Mouse (Mus musculus) forebrain, postnatal 0 days (tissue): ENCODE results near the gene Mrpl43. TPM values are rescaled to one million over a fixed set of nuclear protein-coding genes. Genes with fewer than 3 reads are reported as not detected.

Source experiments
- ATAC-seq: fragments of 200-750 bp; cut with Nextera tagmentation; 2 replicates; pipeline ENCODE4 v1.8.0; 2017; ENCODE audit warnings: mild to moderate bottlenecking, moderate library complexity
- DNase-seq: peaks from one replicate; pipeline ENCODE4 v3.0.0-alpha.2; 2015
- H3K27ac ChIP-seq: fragments of 300-500 bp; sonication (generic); 2 replicates; pipeline ENCODE4 v1.5.1; 2014; ENCODE audit warnings: low read depth, mild to moderate bottlenecking, antibody characterized with exemption, low read length, moderate library complexity, mixed read lengths
- H3K27me3 ChIP-seq: fragments of 300-500 bp; sonication (generic); 2 replicates; pipeline ENCODE4 v1.6.1; 2014; ENCODE audit warnings: mild to moderate bottlenecking, low read length, mixed read lengths; ENCODE audit not compliant: insufficient read depth
- H3K36me3 ChIP-seq: fragments of 300-500 bp; sonication (generic); 2 replicates; pipeline ENCODE4 v1.6.1; 2014; ENCODE audit warnings: mild to moderate bottlenecking, moderate library complexity; ENCODE audit not compliant: insufficient read depth
- H3K4me1 ChIP-seq: fragments of 300-500 bp; sonication (generic); 2 replicates; pipeline ENCODE4 v1.6.1; 2014; ENCODE audit warnings: antibody characterized with exemption; ENCODE audit not compliant: insufficient read depth
- H3K4me2 ChIP-seq: fragments of 300-500 bp; sonication (generic); 2 replicates; pipeline ENCODE4 v1.6.1; 2014; ENCODE audit warnings: low read depth, mild to moderate bottlenecking, moderate library complexity
- H3K4me3 ChIP-seq: fragments of 300-500 bp; sonication (generic); 2 replicates; pipeline ENCODE4 v1.5.1; 2014; ENCODE audit warnings: low read depth, low read length, mixed read lengths
- H3K9ac ChIP-seq: fragments of 300-500 bp; sonication (generic); 2 replicates; pipeline ENCODE4 v1.6.1; 2014; ENCODE audit warnings: mild to moderate bottlenecking
- H3K9me3 ChIP-seq: fragments of 300-500 bp; sonication (generic); 2 replicates; pipeline ENCODE4 v1.6.1; 2016; ENCODE audit warnings: low read length
- CTCF ChIP-seq: sonication (generic); IDR thresholded peaks from 2 replicates; pipeline ENCODE4 v1.5.1; 2016; ENCODE audit warnings: antibody characterized with exemption, control low read depth, low read depth
- WGBS: fragments of 180-500 bp; shearing (Covaris S2); extraction: QIAGEN DNeasy Blood & Tissue Kit; methylation state at CpG from one replicate; pipeline ENCODE4 v1.1.7; 2014; 5-methylcytosine and 5-hydroxymethylcytosine counted together
- polyA plus RNA-seq: library from polyadenylated mRNA; unstranded; fragments of >200 nt; fragmentation: Nextera tagmentation; extraction: Ambion mirVana; gene quantifications from 2 replicates; pipeline ENCODE4 v1.2.1, GENCODE M21; 2015
- total RNA-seq: library from RNA; depleted of rRNA; stranded (reverse); fragments of >200 nt; gene quantifications from 2 replicates; pipeline ENCODE4 v1.2.3, GENCODE M21; 2014

Gene Mrpl43
- total and polyA plus RNA-seq, 2 experiments from 2014 or later, result 62.2 to 99.2 TPM

DNA sequence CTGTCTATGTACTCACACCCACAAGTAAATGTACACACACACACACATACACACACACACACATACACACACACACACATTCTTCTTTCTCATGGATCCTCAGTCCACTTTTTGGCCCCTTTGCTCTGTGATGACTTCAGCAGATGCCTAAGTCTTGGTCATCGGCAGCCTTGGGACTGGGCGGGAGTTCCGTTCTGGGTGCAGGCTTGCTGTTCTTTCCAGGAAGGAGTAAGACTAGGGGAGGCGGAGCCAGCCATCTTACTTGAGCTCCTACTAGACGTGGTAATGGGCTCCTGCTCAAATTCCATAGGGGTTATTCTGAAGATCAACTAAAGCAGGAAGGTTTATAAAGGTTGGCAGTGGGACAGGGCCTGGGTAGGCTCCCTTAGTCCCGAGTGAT is 14.1 kb upstream of the Mrpl43 start:
- no peak overlapping the region for H3K4me2 ChIP-seq
- no peak overlapping the region for H3K27ac ChIP-seq
- H3K9ac ChIP-seq, result no peak overlapping the region
- no peak for TF ChIP-seq CTCF
- H3K36me3 ChIP-seq, result peaks cover 9% of the 10 kb centered on the region; the same call in 1 of the 2 replicates
- H3K4me3 ChIP-seq, result no peak overlapping the region
- H3K9me3 ChIP-seq, result no peaks in the 10 kb centered on the region
- H3K27me3 ChIP-seq, result no peaks in the 10 kb centered on the region
- DNase-seq (no peak), ATAC-seq (no peak)
- H3K4me1 ChIP-seq, result peaks cover 17% of the 10 kb centered on the region
- 68% methylated on average over 6 of the region's 6 CpGs for WGBS

- Histone ChIP-seq H3K36me3 (no peaks in the 10 kb centered on the region), H3K4me3 (peak overlapping the region; percentile 76), H3K27me3 (peaks cover 4% of the 10 kb centered on the region; the same call in 1 of the 2 replicates), H3K9ac (peak overlapping the region; percentile 59), H3K9me3 (no peaks in the 10 kb centered on the region), H3K4me1 (peaks cover 22% of the 10 kb centered on the region), H3K4me2 (peak overlapping the region; percentile 64), H3K27ac (peak overlapping the region; percentile 84)
- no peak for TF ChIP-seq CTCF
- 3% methylated on average over 12 of the region's 13 CpGs for WGBS
- DNase-seq (peak; percentile 35), ATAC-seq (no peak)
Measured at GRCm38 (mm10) chr19:45018351-45018831, 12.1 kb upstream of the Mrpl43 start.

DNA sequence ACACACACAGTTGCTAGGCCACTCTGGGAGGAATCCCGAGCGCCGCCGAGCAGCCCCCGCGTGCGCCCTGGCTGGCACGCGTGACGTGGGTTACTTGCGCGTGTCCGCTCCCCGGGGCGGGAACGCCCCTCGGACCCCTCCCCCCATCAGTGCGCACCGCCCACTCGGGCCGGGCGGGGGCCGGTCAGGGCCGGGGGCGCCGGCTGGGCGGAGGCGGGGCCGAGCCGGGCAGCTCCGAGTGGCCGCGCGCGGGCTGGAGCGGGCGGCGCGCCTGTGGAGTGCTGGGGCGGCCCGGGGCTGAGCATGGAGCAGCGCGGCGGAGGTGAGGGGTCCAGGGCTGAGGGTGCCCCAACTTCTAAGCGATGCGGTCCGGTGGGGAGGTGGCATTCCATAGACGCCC is 11.7 kb upstream of the Mrpl43 start:
- 4% methylated on average over 47 of the region's 48 CpGs for WGBS
- H3K27ac ChIP-seq, result peak overlapping the region; percentile 84
- H3K27me3 ChIP-seq, result peaks cover 4% of the 10 kb centered on the region; the same call in 1 of the 2 replicates
- peak; percentile 84 for DNase-seq
- H3K4me1 ChIP-seq, result peaks cover 22% of the 10 kb centered on the region
- ATAC-seq, result peak; percentile 68
- H3K9me3 ChIP-seq, result no peaks in the 10 kb centered on the region
- peak overlapping the region; percentile 76 for H3K4me3 ChIP-seq
- peak overlapping the region; percentile 59 for H3K9ac ChIP-seq
- TF ChIP-seq CTCF, result no peak
- H3K4me2 ChIP-seq, result peak overlapping the region; percentile 64
- H3K36me3 ChIP-seq, result no peaks in the 10 kb centered on the region; the same call in 1 of the 2 replicates

DNA sequence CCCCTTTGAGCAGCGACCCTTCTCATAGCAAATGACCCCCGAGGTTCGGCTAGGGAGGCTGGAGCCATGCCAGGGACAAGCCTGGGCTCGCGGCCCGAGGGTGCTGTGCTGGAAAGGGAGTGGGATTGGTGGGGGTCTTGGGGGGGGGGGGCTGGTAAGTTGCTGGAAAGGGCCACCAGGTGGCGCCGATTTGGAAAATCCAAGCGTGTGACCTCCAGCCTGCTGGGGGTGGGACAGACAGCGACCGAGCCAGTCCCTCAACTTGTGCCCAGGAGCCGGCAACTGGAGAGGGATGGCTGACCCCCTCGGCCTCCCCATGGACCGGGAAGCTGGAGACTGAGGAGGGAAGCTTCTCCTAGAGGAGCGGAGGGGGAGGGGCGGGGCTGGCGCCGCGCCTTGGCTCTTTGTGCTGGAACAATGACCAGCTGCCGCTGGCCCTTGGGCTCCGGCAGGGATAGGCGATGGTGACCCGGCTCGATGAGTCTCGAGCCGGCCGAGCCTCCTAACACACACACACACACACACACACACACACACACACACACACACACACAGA is 11.1 kb upstream of the Mrpl43 start:
- H3K27me3 ChIP-seq, result peaks cover 4% of the 10 kb centered on the region; the same call in 1 of the 2 replicates
- H3K36me3 ChIP-seq, result no peaks in the 10 kb centered on the region; the same call in 1 of the 2 replicates
- WGBS, result under 1% methylated on average over 26 of the region's 27 CpGs

GRCm38 (mm10) chr19:45016341-45017215 is 10.3 kb upstream of the Mrpl43 start:
- DNase-seq (peak; percentile 75), ATAC-seq (peak; percentile 48)
- 0% methylated on average over 17 of the region's 18 CpGs for WGBS
- peaks cover 3% of the 10 kb centered on the region for H3K36me3 ChIP-seq
- no peak for TF ChIP-seq CTCF
- H3K9me3 ChIP-seq, result no peaks in the 10 kb centered on the region
- peak overlapping the region; percentile 76 for H3K4me3 ChIP-seq
- peak overlapping the region; percentile 84 for H3K27ac ChIP-seq
- H3K4me1 ChIP-seq, result peaks cover 22% of the 10 kb centered on the region
- peak overlapping the region; percentile 59 for H3K9ac ChIP-seq
- peaks cover 4% of the 10 kb centered on the region; the same call in 1 of the 2 replicates for H3K27me3 ChIP-seq
- H3K4me2 ChIP-seq, result peak overlapping the region; percentile 64

More for the DNA sequence above, 11.1 kb upstream of the Mrpl43 start:
- Histone ChIP-seq H3K9ac (peak overlapping the region; percentile 59), H3K27ac (peak overlapping the region; percentile 84), H3K4me1 (peaks cover 22% of the 10 kb centered on the region), H3K4me2 (peak overlapping the region; percentile 64), H3K4me3 (peak overlapping the region; percentile 76), H3K9me3 (no peaks in the 10 kb centered on the region)
- peak; percentile 62 for TF ChIP-seq CTCF
- peak; percentile 87 for DNase-seq
- ATAC-seq, result peak; percentile 69

GRCm38 (mm10) chr19:45015518-45016281 is 9.5 kb upstream of the Mrpl43 start:
- DNase-seq, result peak; percentile 18

More at GRCm38 (mm10) chr19:45015518-45016281, 9.5 kb upstream of the Mrpl43 start:
- peak; percentile 2; the same call in 1 of the 2 replicates for ATAC-seq
- Histone ChIP-seq H3K27ac (peak overlapping the region; percentile 84), H3K27me3 (peaks cover 4% of the 10 kb centered on the region; the same call in 1 of the 2 replicates), H3K9me3 (no peaks in the 10 kb centered on the region), H3K4me3 (peak overlapping the region; percentile 76), H3K36me3 (peaks cover 11% of the 10 kb centered on the region), H3K4me2 (peak overlapping the region; percentile 64), H3K4me1 (peaks cover 22% of the 10 kb centered on the region), H3K9ac (peak overlapping the region; percentile 39)
- WGBS, result 3% methylated on average over 34 of the region's 34 CpGs
- TF ChIP-seq CTCF, result no peak
